ENCODE assay signal across 8 mouse cellular contexts in genomic region chr1:58445861-58446260, GRCm38 (mm10). TPM values are rescaled to one million over a fixed set of nuclear protein-coding genes. Genes with fewer than 3 reads are reported as not detected.
DNase-seq lines count a peak whose midpoint lies in the region; ATAC-seq and TF ChIP-seq lines count a peak whose summit lies in the region.

No protein-coding gene starts in this region.

- ATAC-seq in heart, embryonic 16.5 days (replicated peaks; ENCODE audit: extremely low read depth, insufficient read depth, low FRiP score): no peak
- no peak for ATAC-seq in G1E (ENCODE audit: extremely low read depth, insufficient number of reproducible peaks, low FRiP score, poor library complexity, severe bottlenecking)
- ATAC-seq in hindbrain, embryonic 13.5 days (ENCODE audit: low FRiP score): no peak; the same call in 1 of the 2 replicates
- ATAC-seq in midbrain, embryonic 14.5 days (ENCODE audit: low FRiP score, low TSS enrichment): no peak

- intact Hi-C loops in heart, postnatal 14 days (cut with DNase I): no loop called here

- H3K4me3 ChIP-seq in heart, embryonic 16.5 days (ENCODE audit: low read length): peak overlapping the region; percentile 84
- peak overlapping the region; percentile 76 for H3K4me3 ChIP-seq in G1E (ENCODE audit: low read depth, low read length)
- H3K4me3 ChIP-seq in hindbrain, embryonic 13.5 days: peak overlapping the region; percentile 61
- peak overlapping the region; percentile 68 for H3K4me3 ChIP-seq in midbrain, embryonic 14.5 days (replicated peaks; ENCODE audit: low read depth, low read length)

- no peak for DNase-seq in heart, postnatal 14 days
- DNase-seq in G1E (ENCODE audit: low spot score): no peak
- DNase-seq in midbrain, embryonic 14.5 days: no peak
- DNase-seq in spleen, postnatal 10 days (ENCODE audit: low spot score in 2 of 2): no peak
- DNase-seq in ovary, postnatal 14 days (ENCODE audit: low spot score): no peak
- no peak for DNase-seq in left cerebral cortex, adult 9 months (ENCODE audit: low spot score in 2 of 2)

- H3K9ac ChIP-seq in heart, embryonic 16.5 days (ENCODE audit: low read length): peak overlapping the region; percentile 88
- H3K9ac ChIP-seq in hindbrain, embryonic 13.5 days: peak overlapping the region; percentile 88
- H3K9ac ChIP-seq in midbrain, embryonic 14.5 days (replicated peaks; ENCODE audit: low read length): peak overlapping the region; percentile 83

- H3K36me3 ChIP-seq in heart, embryonic 16.5 days (ENCODE audit: control insufficient read depth, insufficient read depth): peaks cover 15% of the 10 kb centered on the region
- peaks cover 60% of the 10 kb centered on the region for H3K36me3 ChIP-seq in G1E (replicated peaks)
- peaks cover 36% of the 10 kb centered on the region for H3K36me3 ChIP-seq in hindbrain, embryonic 13.5 days
- peaks cover 28% of the 10 kb centered on the region for H3K36me3 ChIP-seq in midbrain, embryonic 14.5 days (ENCODE audit: control insufficient read depth, insufficient read depth, low read length)

- WGBS in heart, embryonic 16.5 days: 7% methylated on average over 11 of the region's 11 CpGs
- 8% methylated on average over 11 of the region's 11 CpGs for WGBS in hindbrain, embryonic 13.5 days
- 8% methylated on average over 11 of the region's 11 CpGs for WGBS in midbrain, embryonic 14.5 days

- peaks cover 13% of the 10 kb centered on the region for H3K4me1 ChIP-seq in heart, embryonic 16.5 days (ENCODE audit: control insufficient read depth, insufficient read depth, low read length)
- peaks cover 33% of the 10 kb centered on the region for H3K4me1 ChIP-seq in G1E (ENCODE audit: insufficient read depth, low read depth, low read length)
- peaks cover 38% of the 10 kb centered on the region for H3K4me1 ChIP-seq in hindbrain, embryonic 13.5 days (replicated peaks)
- peaks cover 18% of the 10 kb centered on the region for H3K4me1 ChIP-seq in midbrain, embryonic 14.5 days (ENCODE audit: control insufficient read depth, insufficient read depth, low read length)

- H3K9me3 ChIP-seq in heart, embryonic 16.5 days (replicated peaks; ENCODE audit: control insufficient read depth, low read length): no peaks in the 10 kb centered on the region
- H3K9me3 ChIP-seq in G1E (replicated peaks): no peaks in the 10 kb centered on the region
- no peaks in the 10 kb centered on the region for H3K9me3 ChIP-seq in hindbrain, embryonic 13.5 days
- H3K9me3 ChIP-seq in midbrain, embryonic 14.5 days (ENCODE audit: control insufficient read depth, low read length): no peaks in the 10 kb centered on the region

- peak overlapping the region; percentile 87 for H3K4me2 ChIP-seq in heart, embryonic 16.5 days (ENCODE audit: low read depth, low read length)
- peak overlapping the region; percentile 77 for H3K4me2 ChIP-seq in hindbrain, embryonic 13.5 days
- H3K4me2 ChIP-seq in midbrain, embryonic 14.5 days (ENCODE audit: low read length): peak overlapping the region; percentile 59

- peak overlapping the region; percentile 92 for H3K27ac ChIP-seq in heart, embryonic 16.5 days (ENCODE audit: low read length)
- peak overlapping the region; percentile 89 for H3K27ac ChIP-seq in hindbrain, embryonic 13.5 days
- peak overlapping the region; percentile 85 for H3K27ac ChIP-seq in midbrain, embryonic 14.5 days (replicated peaks; ENCODE audit: low read depth, low read length)

- no peaks in the 10 kb centered on the region for H3K27me3 ChIP-seq in heart, embryonic 16.5 days (ENCODE audit: control insufficient read depth, insufficient read depth, low read length)
- peaks cover 6% of the 10 kb centered on the region; the same call in 1 of the 2 replicates for H3K27me3 ChIP-seq in G1E (ENCODE audit: insufficient read depth, low read length)
- no peaks in the 10 kb centered on the region for H3K27me3 ChIP-seq in hindbrain, embryonic 13.5 days
- H3K27me3 ChIP-seq in midbrain, embryonic 14.5 days (ENCODE audit: control insufficient read depth, insufficient read depth, low read length): no peaks in the 10 kb centered on the region

- no peak for TF ChIP-seq CTCF in G1E (IDR thresholded peaks at IDR 0.05; ENCODE audit: low read depth, low read length)

RNA-seq across cellular contexts. Expression of gene Ppil3, which starts 0.6 kb away (rescaled TPM):
- 35.2 and 37.7 TPM in 2 replicates for polyA plus RNA-seq in heart, embryonic 16.5 days (2015; fragmentation: Nextera tagmentation; extraction: Ambion mirVana)
- 10 to 100 TPM; 16.7 to 19.6 TPM for total RNA-seq in heart, postnatal 14 days (2021)
- 55.2 and 87.6 TPM in 2 replicates for total RNA-seq in G1E (2014; fragmentation: Nextera tagmentation)
- total RNA-seq in G1E (2017): 106 TPM in 2 replicates
- 8.8 and 8.9 TPM in 2 replicates for polyA plus RNA-seq in G1E (2012)
- 52.9 and 53.6 TPM in 2 replicates for polyA plus RNA-seq in hindbrain, embryonic 13.5 days (2015; fragmentation: Nextera tagmentation; extraction: Ambion mirVana)
- polyA plus RNA-seq in midbrain, embryonic 14.5 days (2014; fragmentation: Nextera tagmentation; extraction: Ambion mirVana): 54.3 and 55.0 TPM in 2 replicates

RNA-seq across cellular contexts. Expression of gene Nif3l1, which starts 0.9 kb away (rescaled TPM):
- 24.6 and 25.4 TPM in 2 replicates for polyA plus RNA-seq in heart, embryonic 16.5 days (2015; fragmentation: Nextera tagmentation; extraction: Ambion mirVana)
- total RNA-seq in heart, postnatal 14 days (2021): 10 to 100 TPM; 12.8 to 13.3 TPM
- total RNA-seq in G1E (2014; fragmentation: Nextera tagmentation): 31.3 and 48.7 TPM in 2 replicates
- 37.3 and 69.5 TPM in 2 replicates for total RNA-seq in G1E (2017)
- 4.4 and 10.1 TPM in 2 replicates for polyA plus RNA-seq in G1E (2012)
- polyA plus RNA-seq in hindbrain, embryonic 13.5 days (2015; fragmentation: Nextera tagmentation; extraction: Ambion mirVana): 53.7 and 58.9 TPM in 2 replicates
- polyA plus RNA-seq in midbrain, embryonic 14.5 days (2014; fragmentation: Nextera tagmentation; extraction: Ambion mirVana): 57.5 and 65.3 TPM in 2 replicates

RNA-seq across cellular contexts. Expression of gene Clk1, which starts 22.0 kb away (rescaled TPM):
- polyA plus RNA-seq in heart, embryonic 16.5 days (2015; fragmentation: Nextera tagmentation; extraction: Ambion mirVana): 124 and 151 TPM in 2 replicates
- total RNA-seq in heart, postnatal 14 days (2021): 10 to 100 TPM; 80.3 to 95.1 TPM
- total RNA-seq in G1E (2014; fragmentation: Nextera tagmentation) (499 and 554 TPM in 2 replicates), G1E (2017) (545 and 548 TPM in 2 replicates)
- 5.8 and 9.2 TPM in 2 replicates for polyA plus RNA-seq in G1E (2012)
- polyA plus RNA-seq in hindbrain, embryonic 13.5 days (2015; fragmentation: Nextera tagmentation; extraction: Ambion mirVana): 174 and 180 TPM in 2 replicates
- polyA plus RNA-seq in midbrain, embryonic 14.5 days (2014; fragmentation: Nextera tagmentation; extraction: Ambion mirVana): 158 and 160 TPM in 2 replicates

RNA-seq across cellular contexts. Expression of gene Bzw1, which starts 53.2 kb away (rescaled TPM):
- polyA plus RNA-seq in heart, embryonic 16.5 days (2015; fragmentation: Nextera tagmentation; extraction: Ambion mirVana): 183 and 186 TPM in 2 replicates
- total RNA-seq in heart, postnatal 14 days (2021): 10 to 100 TPM; 74.3 to 83.6 TPM
- total RNA-seq in G1E (2014; fragmentation: Nextera tagmentation) (507 and 588 TPM in 2 replicates), G1E (2017) (631 and 664 TPM in 2 replicates)
- polyA plus RNA-seq in G1E (2012): 14.5 and 23.4 TPM in 2 replicates
- polyA plus RNA-seq in hindbrain, embryonic 13.5 days (2015; fragmentation: Nextera tagmentation; extraction: Ambion mirVana): 384 and 399 TPM in 2 replicates
- 340 and 468 TPM in 2 replicates for polyA plus RNA-seq in midbrain, embryonic 14.5 days (2014; fragmentation: Nextera tagmentation; extraction: Ambion mirVana)

RNA-seq across cellular contexts. Expression of gene Orc2, which starts 59.0 kb away (rescaled TPM):
- polyA plus RNA-seq in heart, embryonic 16.5 days (2015; fragmentation: Nextera tagmentation; extraction: Ambion mirVana): 17.8 and 20.4 TPM in 2 replicates
- 10 to 100 TPM in 1 of 2 experiments, 1 to 10 TPM in 1; 9.6 to 10.2 TPM for total RNA-seq in heart, postnatal 14 days (2021)
- total RNA-seq in G1E (2014; fragmentation: Nextera tagmentation) (99.0 and 116 TPM in 2 replicates), G1E (2017) (104 and 146 TPM in 2 replicates)
- 29.2 and 30.0 TPM in 2 replicates for polyA plus RNA-seq in G1E (2012)
- 25.5 and 27.9 TPM in 2 replicates for polyA plus RNA-seq in hindbrain, embryonic 13.5 days (2015; fragmentation: Nextera tagmentation; extraction: Ambion mirVana)
- 17.5 and 26.6 TPM in 2 replicates for polyA plus RNA-seq in midbrain, embryonic 14.5 days (2014; fragmentation: Nextera tagmentation; extraction: Ambion mirVana)

Comparison
In these comparisons a context has a peak if more than half of its experiments do, and no peak if none do; other contexts are left out.
1. RNA of gene Clk1, which starts 22.0 kb away (polyA plus RNA-seq): 174 to 180 TPM in hindbrain, embryonic 13.5 days, 158 to 160 TPM in midbrain, embryonic 14.5 days and 124 to 151 TPM in heart, embryonic 16.5 days; 5.8 to 9.2 TPM in G1E; every median in the first group is over 10 times any median in the second.
2. Peak in every context shown above with its lines, with median percentiles within 50 percentile points of each other: H3K27ac ChIP-seq, H3K4me2 ChIP-seq, H3K4me3 ChIP-seq and H3K9ac ChIP-seq.